Mouse (Mus musculus) adrenal gland, adult 8-10 months (tissue): Measurements from ENCODE around the gene Epm2aip1. TPM values are rescaled to one million over a fixed set of nuclear protein-coding genes. Genes with fewer than 3 reads are reported as not detected.

Experiments
- DNase-seq: peaks from one replicate; pipeline ENCODE4 v3.0.0; 2022
- total RNA-seq, 4 experiments: library from RNA; stranded (reverse); gene quantifications; 2 replicates each; pipeline ENCODE4 v1.2.4; 2022

Gene Epm2aip1
- total RNA-seq, 4 experiments from 2014 or later: 53.3 to 64.1 (median 57.7) TPM

DNA sequence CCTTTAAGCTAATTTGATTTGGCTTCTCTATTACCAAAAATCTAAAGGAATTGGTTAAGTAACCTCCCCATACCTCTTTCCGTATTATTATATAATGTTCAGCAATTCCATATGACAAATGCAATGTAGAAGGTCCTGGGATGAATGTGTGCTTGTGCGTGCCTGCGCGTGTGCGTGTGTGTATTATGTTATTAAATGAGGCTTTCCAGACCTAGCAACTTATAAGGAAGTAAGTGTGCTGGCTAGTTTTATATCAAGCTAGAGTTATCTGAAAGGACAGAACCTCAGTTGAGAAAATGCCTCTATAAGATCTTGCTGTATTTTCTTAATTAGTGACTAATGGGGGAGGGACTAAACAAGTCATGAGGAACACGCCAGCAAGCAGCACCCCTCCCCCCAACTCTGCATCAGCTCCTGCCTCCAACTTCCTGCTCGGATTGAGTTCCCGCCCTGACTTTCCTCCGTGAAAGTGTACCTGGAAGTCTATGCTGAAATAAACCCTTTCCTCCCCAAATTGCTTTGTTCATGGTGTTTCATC is 17.6 kb downstream of the Epm2aip1 start:
- no peak for DNase-seq

DNA sequence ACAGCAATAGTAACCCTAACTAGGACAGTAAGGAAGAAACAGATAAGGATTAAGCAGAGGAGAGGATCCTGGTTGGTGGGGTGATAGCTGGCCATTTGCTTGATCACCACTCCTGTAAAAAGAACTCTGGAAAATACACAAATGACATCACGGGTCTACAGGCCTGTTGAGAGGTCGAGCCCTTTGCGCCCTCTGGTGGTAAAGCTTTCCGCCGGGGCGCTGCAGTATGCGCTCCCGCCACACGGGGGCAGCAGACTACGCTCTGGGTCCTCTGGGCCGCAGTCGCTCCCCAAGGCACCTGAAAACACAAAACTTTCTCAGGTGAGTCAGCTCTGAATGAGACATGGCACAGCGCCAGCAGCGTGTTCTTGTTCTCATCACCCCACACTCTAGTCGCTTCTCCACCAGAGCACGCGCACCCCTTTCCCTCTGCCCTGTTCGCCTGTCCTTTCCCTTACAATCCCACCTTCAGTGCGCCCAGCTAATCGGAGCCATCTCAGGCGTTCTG is 18.2 kb downstream of the Epm2aip1 start:
- DNase-seq: peak; percentile 83

DNA sequence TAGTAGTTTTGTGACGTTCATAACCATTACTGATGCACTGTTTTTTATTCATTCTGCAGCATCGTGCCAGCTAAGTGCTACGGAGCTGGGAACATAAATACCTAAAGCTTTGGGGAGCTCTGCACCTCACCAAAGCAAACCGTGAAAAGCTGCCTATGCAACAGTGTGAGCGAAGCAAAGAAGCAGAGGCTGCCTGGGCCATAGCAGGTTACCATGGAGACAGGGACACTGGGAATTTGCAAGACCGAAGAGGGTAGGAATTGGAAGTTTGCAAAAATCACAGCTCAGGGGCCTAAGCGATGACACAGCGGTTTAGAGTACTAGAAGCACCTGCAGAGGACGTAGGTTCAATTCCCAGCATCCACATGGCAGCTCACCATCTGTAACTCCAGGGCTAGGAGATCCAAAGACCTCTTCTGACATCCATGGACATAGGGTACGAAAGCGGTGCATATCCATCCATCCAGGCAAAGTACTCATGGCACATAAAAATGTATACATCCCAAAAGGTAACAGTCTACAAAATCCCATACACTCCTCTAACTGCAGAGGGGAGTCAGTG is 18.9 kb downstream of the Epm2aip1 start:
- DNase-seq: no peak

DNA sequence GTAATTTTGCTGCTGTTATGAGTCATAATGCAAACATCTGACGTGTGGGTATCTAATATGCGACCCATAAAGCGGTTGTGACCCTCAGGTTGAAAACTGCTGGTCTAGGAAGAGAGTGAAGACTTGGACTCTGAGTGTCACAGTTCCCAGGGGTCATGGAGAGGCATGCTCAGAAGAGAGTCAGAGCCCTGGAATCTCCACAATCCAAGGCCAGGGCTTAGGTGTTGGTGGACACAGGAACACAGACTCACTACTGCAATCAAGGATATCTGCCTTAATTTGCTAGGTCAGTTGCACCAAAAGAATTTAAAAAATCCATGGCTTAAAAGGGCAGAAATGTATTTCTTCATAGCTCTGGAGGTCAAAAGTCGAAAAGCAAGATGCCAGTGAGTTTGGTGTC is 21.5 kb downstream of the Epm2aip1 start:
- no peak for DNase-seq

DNA sequence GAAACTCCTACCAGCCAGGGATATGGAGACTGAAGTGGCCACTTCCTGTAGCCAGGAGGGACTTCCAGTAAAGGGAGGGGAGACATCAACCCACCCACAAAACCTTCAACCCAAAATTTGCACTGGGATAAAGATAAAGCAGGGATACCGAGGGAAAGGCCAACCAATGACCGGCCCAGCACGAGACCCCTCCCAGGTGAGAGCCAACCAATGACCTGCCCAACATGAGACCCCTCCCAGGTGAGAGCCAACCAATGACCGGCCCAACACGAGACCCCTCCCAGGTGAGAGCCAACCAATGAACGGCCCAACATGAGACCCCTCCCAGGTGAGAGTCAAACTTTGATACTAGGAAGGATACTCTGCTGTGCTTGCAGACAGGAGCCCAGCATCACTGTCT is 23.2 kb downstream of the Epm2aip1 start:
- no peak for DNase-seq

DNA sequence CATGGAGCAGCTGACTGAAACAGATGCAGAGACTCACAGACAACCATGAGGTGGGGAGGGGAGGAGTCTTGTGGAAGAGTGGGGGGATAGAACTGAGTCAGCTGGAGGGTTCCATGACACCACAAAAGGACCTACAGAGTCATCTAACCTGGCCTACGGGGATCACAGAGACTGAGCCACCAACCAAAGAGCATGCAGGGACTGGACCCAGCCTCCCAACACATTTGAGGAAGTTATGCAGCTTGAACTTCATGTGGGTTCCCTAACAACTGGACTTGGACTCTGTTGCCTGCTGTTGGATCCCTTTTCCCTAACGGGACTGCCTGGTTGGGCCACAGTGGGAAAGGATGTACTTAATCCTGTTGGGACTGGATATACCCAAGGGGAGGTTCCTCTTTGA is 23.6 kb downstream of the Epm2aip1 start:
- DNase-seq: no peak

GRCm38 (mm10) chr9:111296433-111296832 is 24.7 kb downstream of the Epm2aip1 start:
- DNase-seq: no peak

DNA sequence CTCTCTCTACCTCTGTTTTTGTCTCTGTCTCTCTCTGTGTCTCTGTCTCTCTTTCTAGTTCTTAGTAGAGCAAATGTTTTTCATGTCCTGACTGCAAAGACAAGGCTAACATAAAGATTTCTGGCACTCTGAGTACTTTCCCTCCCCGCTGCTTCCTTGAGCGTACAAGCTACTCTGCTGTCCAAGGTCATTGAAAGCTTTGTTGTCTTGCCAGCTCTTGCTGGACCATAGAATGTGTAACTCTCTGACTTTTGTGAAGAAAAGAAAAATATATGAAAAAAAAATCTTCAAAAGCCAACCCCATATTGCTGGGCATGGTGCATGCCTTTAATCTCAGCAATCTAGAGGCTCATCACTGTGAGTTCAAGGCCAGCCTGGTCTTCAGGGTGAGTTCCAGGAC is 26.9 kb downstream of the Epm2aip1 start:
- DNase-seq: peak; percentile 75

- DNase-seq: no peak
These were observed 30.6 kb downstream of the Epm2aip1 start for GRCm38 (mm10) chr9:111302196-111302831.

DNA sequence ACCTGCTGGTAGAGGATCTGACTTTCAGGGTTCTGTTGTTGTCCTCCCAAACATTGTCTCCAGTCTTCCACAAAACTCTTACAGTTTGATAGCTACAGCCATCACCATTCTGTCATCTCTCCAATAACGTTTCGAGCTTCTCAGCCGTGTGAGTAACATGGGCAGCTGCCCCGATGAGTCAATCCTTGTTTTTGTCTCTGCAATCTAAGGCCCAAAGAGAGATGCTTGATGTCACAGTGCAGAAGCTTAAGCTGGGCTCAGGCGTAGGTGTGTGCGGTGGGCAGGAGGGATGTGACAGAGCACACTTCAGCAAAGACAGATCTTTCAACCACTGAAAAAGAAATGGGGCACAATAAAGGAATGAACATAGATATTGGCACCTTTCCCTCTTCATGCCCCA is 32.3 kb downstream of the Epm2aip1 start:
- no peak for DNase-seq

DNA sequence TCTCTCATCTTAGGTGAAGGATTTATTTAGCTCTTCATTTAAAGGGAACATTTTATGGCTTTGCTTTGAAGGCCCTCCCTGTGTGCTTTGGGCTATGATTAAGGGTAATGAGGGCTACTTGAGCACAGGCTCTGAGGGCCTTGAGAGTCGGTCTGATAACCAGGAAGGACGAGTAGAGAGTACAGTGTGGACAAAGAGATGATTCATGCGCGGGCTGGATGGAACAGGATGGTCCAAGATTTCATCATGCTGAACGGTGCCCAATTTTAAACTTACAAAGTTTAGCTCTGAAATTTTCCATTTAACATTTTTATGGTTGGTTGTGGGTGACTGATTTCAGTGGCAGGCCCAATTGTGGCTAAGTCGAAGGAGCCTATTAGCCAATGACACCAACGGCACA is 34.4 kb downstream of the Epm2aip1 start:
- peak; percentile 78 for DNase-seq

- DNase-seq: peak; percentile 60
These were observed 39.5 kb downstream of the Epm2aip1 start, which contains the start of gene Trank1 for GRCm38 (mm10) chr9:111311031-111311842. TSS of gene Trank1 (plus strand) at chr9:111311739.

- DNase-seq: no peak
These were observed 40.2 kb downstream of the Epm2aip1 start for GRCm38 (mm10) chr9:111311843-111312441.

DNA sequence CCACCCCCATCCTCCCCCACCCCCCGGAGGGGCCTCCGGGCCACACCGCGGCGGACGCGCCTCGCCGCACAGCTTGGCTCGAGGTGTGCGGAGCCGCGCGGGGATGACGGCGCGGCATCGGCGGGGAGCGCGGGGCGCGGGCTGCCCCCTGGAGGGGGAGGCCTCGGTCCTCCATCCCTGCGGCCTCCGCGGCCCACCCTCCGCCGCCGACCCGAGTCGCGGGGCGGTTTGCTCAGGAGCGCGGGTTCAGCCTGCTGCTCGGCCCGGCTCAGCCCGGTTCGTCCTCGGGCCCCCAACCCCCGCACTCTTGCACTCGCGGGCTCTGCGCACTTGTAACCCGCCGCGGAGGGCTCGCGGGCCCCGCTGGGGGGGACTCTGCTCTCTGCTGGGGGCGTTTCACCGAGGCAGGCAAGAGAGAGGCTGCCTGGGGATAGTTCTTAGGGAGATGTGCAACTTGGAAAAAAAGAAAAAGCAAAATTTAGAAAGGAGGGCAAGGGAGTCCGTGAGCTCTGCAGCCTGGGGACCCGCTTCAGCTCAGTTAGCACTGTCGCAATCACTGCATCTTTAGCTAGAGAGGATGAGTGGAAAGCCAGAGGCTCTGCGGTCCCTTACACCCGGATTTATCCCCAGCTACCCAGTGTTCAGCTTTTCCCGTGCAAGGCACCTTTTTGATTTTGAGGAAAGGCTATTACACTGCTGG is 40.9 kb downstream of the Epm2aip1 start:
- DNase-seq: no peak

- DNase-seq: no peak
These were observed 41.6 kb downstream of the Epm2aip1 start for GRCm38 (mm10) chr9:111313299-111313698.

DNA sequence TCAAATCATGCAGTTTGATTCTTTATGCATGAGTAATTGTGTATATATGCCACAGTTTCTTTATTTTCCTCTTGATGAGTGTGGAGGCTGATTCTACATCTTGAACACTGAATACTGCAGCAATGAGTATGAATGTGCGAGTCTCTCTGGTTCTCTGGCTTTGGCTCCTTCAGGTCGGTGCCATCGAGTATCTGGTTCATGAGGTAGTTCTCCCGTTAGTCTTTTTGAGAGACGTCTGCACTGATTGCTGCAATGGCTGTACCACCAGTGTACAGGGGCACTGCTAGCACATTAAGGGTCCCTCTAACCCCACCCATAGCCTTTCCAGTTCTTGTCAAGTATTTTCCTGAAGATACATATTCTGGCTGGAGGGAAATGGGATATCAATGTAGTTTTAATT is 42.1 kb downstream of the Epm2aip1 start:
- no peak for DNase-seq

GRCm38 (mm10) chr9:111314219-111314618 is 42.5 kb downstream of the Epm2aip1 start:
- DNase-seq: peak; percentile 65

DNA sequence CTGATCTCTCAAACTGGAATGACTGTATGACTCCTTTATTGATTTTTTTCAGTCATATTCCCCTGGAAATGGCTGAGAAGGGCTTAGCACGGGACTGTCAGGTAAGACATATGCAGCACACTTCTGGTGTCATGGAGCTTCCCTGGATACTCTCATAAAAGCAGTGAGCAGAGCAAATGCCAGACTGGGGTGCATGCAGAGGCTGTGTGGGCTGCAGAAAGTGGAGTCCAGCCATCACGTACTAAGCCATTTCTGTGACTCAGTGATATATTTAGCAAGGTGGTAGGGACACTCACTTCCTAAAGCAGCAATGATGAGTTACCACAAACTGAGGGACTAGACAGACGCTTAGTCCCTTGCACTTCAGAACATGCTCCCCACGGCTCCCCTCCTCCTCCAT is 49.2 kb downstream of the Epm2aip1 start:
- no peak for DNase-seq

DNA sequence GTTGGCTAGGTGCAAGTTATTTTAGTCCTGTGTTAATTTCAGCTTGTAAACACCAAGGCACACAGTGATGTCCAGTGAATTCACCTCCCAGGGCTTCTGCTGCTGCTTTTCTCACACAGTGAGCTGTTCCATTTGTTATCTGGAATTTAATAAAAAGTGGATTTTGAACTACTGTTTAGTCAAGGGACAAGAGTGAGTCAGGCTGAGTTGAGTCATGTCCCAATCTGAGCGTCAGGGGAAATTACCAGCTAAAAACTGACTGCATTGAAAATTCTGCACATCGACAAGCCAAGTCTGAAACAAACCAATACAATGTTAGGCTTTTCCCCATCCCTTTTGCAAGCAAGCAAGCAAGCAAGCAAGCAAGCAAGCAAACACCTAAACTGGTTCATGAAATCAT is 53.2 kb downstream of the Epm2aip1 start:
- DNase-seq: peak; percentile 39
